Mouse (Mus musculus) brown adipose tissue, adult 24 weeks (tissue): ENCODE measurements around the gene Vldlr. TPM values are rescaled to one million over a fixed set of nuclear protein-coding genes. Genes with fewer than 3 reads are reported as not detected.

Experiments
- H3K27ac ChIP-seq: fragments of 200-500 bp; replicated peaks from 2 replicates; pipeline ENCODE4 v1.5.1; 2012; ENCODE audit warnings: low read depth, mild to moderate bottlenecking, low read length
- H3K4me1 ChIP-seq: fragments of 200-500 bp; 2 replicates; pipeline ENCODE4 v1.6.1; 2012; ENCODE audit warnings: low read length, mixed read lengths; ENCODE audit not compliant: control insufficient read depth, insufficient read depth, insufficient read length
- H3K4me3 ChIP-seq: fragments of 200-500 bp; 2 replicates; pipeline ENCODE4 v1.5.1; 2012; ENCODE audit warnings: low read depth, mild to moderate bottlenecking, low read length, moderate library complexity; ENCODE audit not compliant: insufficient read depth
- polyA plus RNA-seq: library from polyadenylated mRNA; stranded (reverse); fragments of >200 nt; gene quantifications from 2 replicates; pipeline ENCODE4 v1.2.4, GENCODE M21; 2012; ENCODE audit not compliant: missing spikeins, insufficient read depth, insufficient read length

Vldlr gene
- polyA plus RNA-seq, 1 experiment: 66.9 TPM

- Histone ChIP-seq H3K4me1 (no peaks in the 10 kb centered on the region), H3K4me3 (no peak overlapping the region), H3K27ac (no peak overlapping the region)
Measured at GRCm38 (mm10) chr19:27274382-27274781, 58.1 kb downstream of the Vldlr start.

GRCm38 (mm10) chr19:27279174-27279573 lies 62.9 kb downstream of the Vldlr start:
- Histone ChIP-seq H3K27ac (no peak overlapping the region), H3K4me3 (no peak overlapping the region), H3K4me1 (no peaks in the 10 kb centered on the region)

Other genes starting within 250 kb of the Vldlr start
- gene Kcnv2, start 106.1 kb downstream of the Vldlr start, polyA plus RNA-seq: not detected in 2 replicates
- gene Pum3, start 213.3 kb downstream of the Vldlr start, polyA plus RNA-seq: 23.6 and 31.2 TPM in 2 replicates